Mouse (Mus musculus): ENCODE measurements at regions not wholly inside any gene's neighbourhood (a gene's known extent, or its start where the extent isn't known, plus 50 kb on each side); places are given as distances from the start of the nearest gene placed in this dataset.

DNA sequence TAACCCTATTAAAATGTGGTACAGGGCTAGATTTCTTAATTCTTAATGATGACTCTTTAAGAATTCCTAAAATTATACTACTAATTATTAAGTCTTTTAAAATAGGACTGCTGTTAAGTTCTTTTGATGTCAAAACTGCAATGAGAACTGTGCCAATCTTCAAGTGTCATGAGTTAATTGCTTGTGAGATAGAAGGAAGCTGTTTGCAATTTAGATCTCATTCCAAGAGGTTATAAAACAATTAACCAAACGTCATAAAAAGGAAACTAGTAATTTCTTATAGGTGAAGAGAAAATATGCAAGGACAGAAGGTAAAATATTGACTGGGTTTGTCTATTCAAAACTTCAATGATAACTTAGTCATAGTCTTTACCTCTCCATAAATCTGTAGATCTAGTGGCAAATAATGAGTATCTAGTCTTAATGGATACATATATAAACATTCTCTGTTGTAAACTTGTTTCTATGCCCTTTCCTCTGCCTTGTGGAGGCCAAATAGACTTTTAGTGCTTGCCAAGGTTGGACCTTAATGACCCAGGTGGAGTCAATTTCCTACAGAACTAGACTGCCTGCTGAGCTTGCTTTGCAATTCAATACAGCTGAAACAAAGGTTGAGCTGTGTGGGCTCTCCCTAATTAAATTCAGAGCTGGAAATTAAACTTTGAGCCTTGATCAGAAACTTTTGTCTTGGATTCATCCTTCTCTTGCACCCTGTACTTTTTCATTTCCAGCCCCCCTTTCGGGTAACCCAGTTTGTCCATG lies 320.5 kb downstream of the Cdh9 start:
- TF ChIP-seq EP300 (IDR thresholded peaks at IDR 0.05; ENCODE audit: insufficient read depth, low read depth, low read length) (no peak), CTCF (IDR thresholded peaks at IDR 0.05; ENCODE audit: low read depth, low read length) (no peak)
